ENCODE assay signal across 31 mouse cellular contexts in genomic region chr19:20014114-20014513, GRCm38 (mm10).
DNase-seq lines count a peak whose midpoint lies in the region; ATAC-seq and TF ChIP-seq lines count a peak whose summit lies in the region.
"Had no signal": no experiment of that assay in that cellular context is flagged by ENCODE, and none has a peak within 500 bp of the region (broad histone marks: within the 10 kb centered on the region; RNA-seq: fewer than 3 reads in every experiment).

No protein-coding gene starts in this region.

- H3K4me3 ChIP-seq in hindbrain, embryonic 14.5 days (replicated peaks; ENCODE audit: low read length), result no peak overlapping the region
- no peak overlapping the region for H3K4me3 ChIP-seq in hindbrain, postnatal 0 days (ENCODE audit: low read length)
- no peak overlapping the region for H3K4me3 ChIP-seq in midbrain, postnatal 0 days (ENCODE audit: low read depth, low read length)
- H3K4me3 ChIP-seq: erythroblast, embryonic 14.5 days; forebrain, embryonic 12.5 days; hindbrain, embryonic 15.5 days; intestine, embryonic 15.5 days; liver, embryonic 12.5 days; megakaryocyte, embryonic 14.5 days had no signal

- H3K4me2 ChIP-seq in hindbrain, embryonic 14.5 days (replicated peaks), result no peak overlapping the region
- H3K4me2 ChIP-seq in hindbrain, postnatal 0 days (ENCODE audit: low read depth, low read length), result no peak overlapping the region
- no peak overlapping the region for H3K4me2 ChIP-seq in midbrain, postnatal 0 days (ENCODE audit: low read depth, low read length, poor library complexity, severe bottlenecking)
- H3K4me2 ChIP-seq: forebrain, embryonic 12.5 days; hindbrain, embryonic 15.5 days; intestine, embryonic 15.5 days; liver, embryonic 12.5 days had no signal

- H3K9ac ChIP-seq in hindbrain, embryonic 14.5 days, result no peak overlapping the region
- H3K9ac ChIP-seq in hindbrain, postnatal 0 days (replicated peaks; ENCODE audit: low read length), result no peak overlapping the region
- H3K9ac ChIP-seq in midbrain, postnatal 0 days (replicated peaks; ENCODE audit: low read length, poor library complexity, severe bottlenecking), result no peak overlapping the region
- H3K9ac ChIP-seq: forebrain, embryonic 12.5 days; hindbrain, embryonic 15.5 days; intestine, embryonic 15.5 days; liver, embryonic 12.5 days; liver, postnatal 0 days had no signal

- DNase-seq in hindbrain, embryonic 14.5 days (ENCODE audit: low spot score), result peak; percentile 36
- DNase-seq in hindbrain, postnatal 0 days (ENCODE audit: low spot score), result no peak
- DNase-seq in Muller cell, postnatal 12 days (ENCODE audit: inconsistent ontology term), result peak; percentile 45
- peak; percentile 66 for DNase-seq in brain, embryonic 14.5 days (ENCODE audit: low read depth)
- peak; percentile 27 for DNase-seq in midbrain, postnatal 0 days (ENCODE audit: low spot score)
- no peak for DNase-seq in cerebellum, postnatal 4 days (ENCODE audit: low spot score in 2 of 2)
- no peak for DNase-seq in B cell, adult 2 months
- DNase-seq: adrenal gland, postnatal 10 days; cerebellum, adult 11-12 months; cerebellum, adult 9-11 months; gastrocnemius, postnatal 10 days; heart, postnatal 14 days; kidney, adult 8-10 months; kidney, postnatal 4 days; layer of hippocampus, postnatal 36 days; left cerebral cortex, postnatal 4 days; liver, postnatal 0 days; lung, postnatal 4 days; right cerebral cortex, adult 18-20 months; spleen, adult 18-20 months; thymus, adult 2 months; thymus, postnatal 36 days had no signal

- no peak for TF ChIP-seq CTCF in hindbrain, postnatal 0 days (IDR thresholded peaks at IDR 0.05; ENCODE audit: low read depth)
- TF ChIP-seq CTCF in brain, embryonic 14.5 days (IDR thresholded peaks at IDR 0.05; ENCODE audit: borderline replicate concordance, extremely low read depth, insufficient read depth, insufficient read length), result no peak
- no peak for TF ChIP-seq CTCF in midbrain, postnatal 0 days (IDR thresholded peaks at IDR 0.05)

- H3K4me1 ChIP-seq in hindbrain, embryonic 14.5 days (replicated peaks; ENCODE audit: control insufficient read depth, insufficient read depth, low read length), result 0 out of 2 replicates have a peak, but pooled peaks cover 3% of the 10 kb centered on the region
- H3K4me1 ChIP-seq in hindbrain, postnatal 0 days (ENCODE audit: insufficient read depth, low read length), result no peaks in the 10 kb centered on the region
- no peaks in the 10 kb centered on the region for H3K4me1 ChIP-seq in midbrain, postnatal 0 days (ENCODE audit: insufficient read depth, low read length)
- H3K4me1 ChIP-seq: intestine, embryonic 15.5 days; liver, embryonic 12.5 days; megakaryocyte, embryonic 14.5 days had no signal

- peak; percentile 62; the same call in 1 of the 2 replicates for ATAC-seq in hindbrain, embryonic 14.5 days (ENCODE audit: low FRiP score)
- ATAC-seq in hindbrain, postnatal 0 days, result no peak
- no peak for ATAC-seq in midbrain, postnatal 0 days (ENCODE audit: low FRiP score)
- ATAC-seq: intestine, embryonic 15.5 days; liver, embryonic 12.5 days; liver, postnatal 0 days; lung, postnatal 0 days had no signal

- 52% methylated on average over 4 of the region's 4 CpGs for WGBS in hindbrain, embryonic 14.5 days
- WGBS in hindbrain, postnatal 0 days, result 39% methylated on average over 4 of the region's 4 CpGs
- 27% methylated on average over 4 of the region's 4 CpGs for WGBS in midbrain, postnatal 0 days

- TF ChIP-seq POLR2A in brain, embryonic 14.5 days (IDR thresholded peaks at IDR 0.05; ENCODE audit: borderline replicate concordance, extremely low read depth, insufficient read depth, insufficient read length, poor library complexity, severe bottlenecking), result no peak

- H3K27me3 ChIP-seq in hindbrain, embryonic 14.5 days (ENCODE audit: control insufficient read depth, insufficient read depth, low read length), result no peaks in the 10 kb centered on the region
- no peaks in the 10 kb centered on the region for H3K27me3 ChIP-seq in hindbrain, postnatal 0 days (ENCODE audit: insufficient read depth, low read length)
- H3K27me3 ChIP-seq in midbrain, postnatal 0 days (ENCODE audit: insufficient read depth, low read length), result no peaks in the 10 kb centered on the region
- H3K27me3 ChIP-seq: forebrain, embryonic 12.5 days; hindbrain, embryonic 15.5 days; intestine, embryonic 15.5 days; liver, embryonic 12.5 days; megakaryocyte, embryonic 14.5 days had no signal

- H3K36me3 ChIP-seq in hindbrain, embryonic 14.5 days (replicated peaks; ENCODE audit: control insufficient read depth, insufficient read depth), result no peaks in the 10 kb centered on the region
- no peaks in the 10 kb centered on the region for H3K36me3 ChIP-seq in hindbrain, postnatal 0 days (ENCODE audit: insufficient read depth, low read length)
- H3K36me3 ChIP-seq in midbrain, postnatal 0 days (ENCODE audit: insufficient read depth, low read length), result no peaks in the 10 kb centered on the region
- H3K36me3 ChIP-seq: forebrain, embryonic 12.5 days; hindbrain, embryonic 15.5 days; intestine, embryonic 15.5 days; liver, embryonic 12.5 days had no signal

- no peaks in the 10 kb centered on the region for H3K9me3 ChIP-seq in hindbrain, embryonic 14.5 days (ENCODE audit: control insufficient read depth, low read length)
- H3K9me3 ChIP-seq in hindbrain, postnatal 0 days (ENCODE audit: low read length), result no peaks in the 10 kb centered on the region
- no peaks in the 10 kb centered on the region for H3K9me3 ChIP-seq in midbrain, postnatal 0 days (ENCODE audit: low read length)
- H3K9me3 ChIP-seq: forebrain, embryonic 12.5 days; hindbrain, embryonic 15.5 days; intestine, embryonic 15.5 days; liver, embryonic 12.5 days; megakaryocyte, embryonic 14.5 days had no signal

- H3K27ac ChIP-seq in hindbrain, embryonic 14.5 days, result 0 out of 2 replicates have a peak overlapping the region, but pooled peaks have one; percentile 57
- no peak overlapping the region for H3K27ac ChIP-seq in hindbrain, postnatal 0 days
- no peak overlapping the region for H3K27ac ChIP-seq in midbrain, postnatal 0 days (ENCODE audit: low read depth, low read length)
- H3K27ac ChIP-seq: forebrain, embryonic 12.5 days; hindbrain, embryonic 15.5 days; intestine, embryonic 15.5 days; kidney, postnatal 0 days; liver, embryonic 12.5 days; stomach, postnatal 0 days had no signal

Comparison
In these comparisons a context has a peak if more than half of its experiments do, and no peak if none do; other contexts are left out.
1. DNase-seq: peak in hindbrain, embryonic 14.5 days (single experiment), Muller cell, postnatal 12 days (single experiment), brain, embryonic 14.5 days (single experiment) and midbrain, postnatal 0 days (single experiment); none in hindbrain, postnatal 0 days (single experiment), cerebellum, postnatal 4 days (0 of 2) and B cell, adult 2 months (0 of 2).